Mouse (Mus musculus): ENCODE data around the gene Olfr1164. TPM values are rescaled to one million over a fixed set of nuclear protein-coding genes. Genes with fewer than 3 reads are reported as not detected.

Gene Olfr1164
- not detected for total RNA-seq (2022)

GRCm38 (mm10) chr2:88093866-88094265 lies at the start of gene Olfr1164:
Gene Olfr1164, minus strand, starts transcription at chr2:88093966.
- DNase-seq (ENCODE audit: low spot score in 2 of 2) = no peak

DNA sequence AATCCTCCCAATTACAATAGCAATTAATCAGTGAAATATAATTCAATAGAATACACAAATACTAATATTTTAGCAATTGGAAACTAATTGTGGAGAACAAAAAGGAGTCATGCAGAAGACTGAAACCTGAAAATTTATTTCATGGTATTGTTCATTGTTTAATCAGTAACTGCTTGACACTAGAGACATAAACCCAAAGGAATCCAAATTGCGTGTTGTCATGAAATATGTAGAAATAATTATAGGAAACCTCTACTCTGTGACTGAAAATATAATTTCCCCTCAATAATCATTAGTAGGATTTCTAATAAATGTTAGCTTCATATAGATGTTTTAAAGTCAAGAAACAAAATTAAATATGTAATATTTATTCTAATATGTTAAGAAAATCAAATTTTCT lies 34.4 kb upstream of the Olfr1164 start, which contains the start of gene Olfr1166:
Olfr1166 (minus strand) TSS at position 101 of the 400 bp plus-strand sequence.
- no peak for DNase-seq (ENCODE audit: low spot score in 2 of 2)

DNA sequence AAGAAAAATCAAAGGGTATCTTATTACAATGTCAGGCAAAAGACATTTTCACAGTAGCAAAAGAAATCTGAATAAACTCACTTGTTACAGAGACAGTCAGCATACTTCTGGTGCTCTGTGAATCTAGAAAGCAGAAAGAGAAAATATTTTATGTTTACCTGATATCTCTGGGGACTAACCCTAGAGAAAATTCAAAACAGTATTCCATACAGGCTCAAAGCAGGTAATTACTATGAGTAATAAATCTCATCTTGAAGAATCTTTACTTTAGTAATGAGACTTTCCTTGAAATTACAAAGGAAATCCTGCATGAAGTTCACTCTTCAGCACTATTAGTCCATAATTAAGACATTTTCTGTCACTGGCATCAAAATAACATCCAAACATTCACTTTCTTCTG lies 22.0 kb downstream of the Olfr1164 start, which contains the start of gene Olfr1163:
Olfr1163 (minus strand) TSS at position 101 of the 400 bp plus-strand sequence.
- DNase-seq (ENCODE audit: low spot score in 2 of 2) = no peak

DNA sequence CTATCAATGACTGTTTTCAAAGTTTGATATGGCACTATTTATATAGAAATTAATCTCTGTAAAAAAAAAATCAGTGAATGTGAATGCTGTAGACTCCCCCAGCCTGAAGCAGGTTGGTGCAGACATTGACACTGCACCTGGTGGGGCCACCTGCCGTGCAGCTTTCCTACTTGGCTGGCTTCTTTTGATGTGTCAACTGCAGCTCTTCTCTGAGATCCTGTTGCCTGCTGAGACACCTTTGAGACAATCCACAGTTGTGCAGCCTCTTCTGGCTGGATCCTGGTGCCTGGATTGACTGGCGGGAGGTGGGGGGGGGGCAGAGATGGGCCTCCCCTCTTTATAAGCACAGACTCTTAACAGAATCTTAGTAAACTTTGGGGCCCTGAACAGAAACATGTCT lies 30.2 kb downstream of the Olfr1164 start:
- DNase-seq (ENCODE audit: low spot score in 2 of 2) = no peak

GRCm38 (mm10) chr2:88051029-88051428 lies 42.7 kb downstream of the Olfr1164 start, which contains the start of gene Olfr1162:
Gene Olfr1162, minus strand, starts transcription at chr2:88051129.
- DNase-seq (ENCODE audit: low spot score in 2 of 2) = no peak

Other genes with a start within 250 kb of the Olfr1164 start
- not detected for gene Olfr1150-ps1, start 250.0 kb downstream of the Olfr1164 start, total RNA-seq (2022)
- not detected for gene Olfr1151, start 238.1 kb downstream of the Olfr1164 start, total RNA-seq (2022)
- not detected for gene Olfr1152, start 227.5 kb downstream of the Olfr1164 start, total RNA-seq (2022)
- gene Olfr1153, start 199.0 kb downstream of the Olfr1164 start, total RNA-seq (2022) = not detected
- not detected for gene Olfr1154, start 188.8 kb downstream of the Olfr1164 start, total RNA-seq (2022)
- not detected for gene Olfr1155, start 148.8 kb downstream of the Olfr1164 start, total RNA-seq (2022)
- not detected for gene Olfr1156, start 140.9 kb downstream of the Olfr1164 start, total RNA-seq (2022)
- not detected for gene Olfr1157, start 125.7 kb downstream of the Olfr1164 start, total RNA-seq (2022)
- not detected for gene Olfr74, start 119.3 kb downstream of the Olfr1164 start, total RNA-seq (2022)
- not detected for gene Olfr1158, start 103.9 kb downstream of the Olfr1164 start, total RNA-seq (2022)
- gene Olfr1160, start 85.7 kb downstream of the Olfr1164 start, total RNA-seq (2022) = not detected
- not detected for gene Olfr1161, start 71.2 kb downstream of the Olfr1164 start, total RNA-seq (2022)
- gene Olfr73, start 56.3 kb downstream of the Olfr1164 start, total RNA-seq (2022) = not detected
- not detected for gene Olfr1162, start 42.8 kb downstream of the Olfr1164 start, total RNA-seq (2022)
- not detected for gene Olfr1163, start 22.1 kb downstream of the Olfr1164 start, total RNA-seq (2022)
- gene Olfr1166, start 34.3 kb upstream of the Olfr1164 start, total RNA-seq (2022) = not detected
- gene Olfr1167, start 61.2 kb upstream of the Olfr1164 start, total RNA-seq (2022) = not detected
- gene Olfr1168, start 87.9 kb upstream of the Olfr1164 start, total RNA-seq (2022) = not detected
- not detected for gene Olfr1170, start 134.4 kb upstream of the Olfr1164 start, total RNA-seq (2022)
- gene Olfr1173, start 185.9 kb upstream of the Olfr1164 start, total RNA-seq (2022) = not detected
- not detected for gene Olfr1174-ps, start 221.2 kb upstream of the Olfr1164 start, total RNA-seq (2022)
- gene Olfr1175-ps, start 233.2 kb upstream of the Olfr1164 start, total RNA-seq (2022) = not detected
- not detected for gene Olfr1176, start 242.8 kb upstream of the Olfr1164 start, total RNA-seq (2022)